Mouse (Mus musculus): ENCODE data around the gene Nptx1. TPM values are rescaled to one million over a fixed set of nuclear protein-coding genes. Genes with fewer than 3 reads are reported as not detected.
A peak's percentile ranks its signal among the peaks of the same experiment; 100 is the strongest.

Gene Nptx1
- polyA plus RNA-seq, 1 experiment from 2014 or later, result 0.74 TPM

DNA sequence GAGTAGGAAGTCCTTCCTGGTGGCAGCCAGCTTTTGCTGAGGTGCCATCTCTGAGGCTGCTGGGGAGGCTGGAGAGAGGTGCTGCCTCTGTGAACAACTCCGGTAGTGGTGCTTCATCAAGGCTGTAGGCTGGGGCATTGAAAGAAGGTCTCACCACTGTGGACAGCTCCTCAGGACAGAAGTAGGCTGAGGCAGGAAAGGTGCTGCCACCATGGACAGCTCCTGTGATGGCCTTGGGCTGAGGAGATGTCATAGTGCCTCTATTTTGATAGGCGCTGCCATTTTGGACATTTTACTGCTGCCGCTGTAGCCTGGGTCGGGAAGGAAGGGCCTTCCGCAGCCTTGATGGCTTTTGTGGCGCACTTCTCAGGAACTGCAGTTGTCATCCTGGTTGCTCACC, 54.7 kb downstream of the Nptx1 start:
- WGBS, result 92% methylated on average over 6 of the region's 6 CpGs
- Histone ChIP-seq H3K9ac (ENCODE audit: low read length) (no peak overlapping the region), H3K9me3 (replicated peaks; ENCODE audit: control insufficient read depth, low read length) (no peaks in the 10 kb centered on the region), H3K36me3 (ENCODE audit: control insufficient read depth, insufficient read depth) (no peaks in the 10 kb centered on the region; the same call in 1 of the 2 replicates), H3K4me1 (ENCODE audit: control insufficient read depth, insufficient read depth, low read length) (peaks cover 12% of the 10 kb centered on the region), H3K4me2 (ENCODE audit: low read depth, low read length) (no peak overlapping the region), H3K4me3 (ENCODE audit: low read length) (no peak overlapping the region), H3K27ac (ENCODE audit: low read length) (no peak overlapping the region), H3K27me3 (ENCODE audit: control insufficient read depth, insufficient read depth, low read length) (no peaks in the 10 kb centered on the region)
- ATAC-seq (replicated peaks; ENCODE audit: extremely low read depth, insufficient read depth, low FRiP score), result no peak

GRCm38 (mm10) chr11:119491690-119492087, 55.9 kb downstream of the Nptx1 start:
- WGBS, result 5% methylated on average over 27 of the region's 27 CpGs
- Histone ChIP-seq H3K36me3 (ENCODE audit: control insufficient read depth, insufficient read depth) (peaks cover 3% of the 10 kb centered on the region), H3K4me1 (ENCODE audit: control insufficient read depth, insufficient read depth, low read length) (peaks cover 12% of the 10 kb centered on the region), H3K4me2 (ENCODE audit: low read depth, low read length) (peak overlapping the region; percentile 92), H3K27me3 (ENCODE audit: control insufficient read depth, insufficient read depth, low read length) (no peaks in the 10 kb centered on the region), H3K9ac (ENCODE audit: low read length) (peak overlapping the region; percentile 81), H3K27ac (ENCODE audit: low read length) (peak overlapping the region; percentile 90), H3K4me3 (ENCODE audit: low read length) (peak overlapping the region; percentile 71), H3K9me3 (replicated peaks; ENCODE audit: control insufficient read depth, low read length) (no peaks in the 10 kb centered on the region)
- no peak for ATAC-seq (replicated peaks; ENCODE audit: extremely low read depth, insufficient read depth, low FRiP score)

DNA sequence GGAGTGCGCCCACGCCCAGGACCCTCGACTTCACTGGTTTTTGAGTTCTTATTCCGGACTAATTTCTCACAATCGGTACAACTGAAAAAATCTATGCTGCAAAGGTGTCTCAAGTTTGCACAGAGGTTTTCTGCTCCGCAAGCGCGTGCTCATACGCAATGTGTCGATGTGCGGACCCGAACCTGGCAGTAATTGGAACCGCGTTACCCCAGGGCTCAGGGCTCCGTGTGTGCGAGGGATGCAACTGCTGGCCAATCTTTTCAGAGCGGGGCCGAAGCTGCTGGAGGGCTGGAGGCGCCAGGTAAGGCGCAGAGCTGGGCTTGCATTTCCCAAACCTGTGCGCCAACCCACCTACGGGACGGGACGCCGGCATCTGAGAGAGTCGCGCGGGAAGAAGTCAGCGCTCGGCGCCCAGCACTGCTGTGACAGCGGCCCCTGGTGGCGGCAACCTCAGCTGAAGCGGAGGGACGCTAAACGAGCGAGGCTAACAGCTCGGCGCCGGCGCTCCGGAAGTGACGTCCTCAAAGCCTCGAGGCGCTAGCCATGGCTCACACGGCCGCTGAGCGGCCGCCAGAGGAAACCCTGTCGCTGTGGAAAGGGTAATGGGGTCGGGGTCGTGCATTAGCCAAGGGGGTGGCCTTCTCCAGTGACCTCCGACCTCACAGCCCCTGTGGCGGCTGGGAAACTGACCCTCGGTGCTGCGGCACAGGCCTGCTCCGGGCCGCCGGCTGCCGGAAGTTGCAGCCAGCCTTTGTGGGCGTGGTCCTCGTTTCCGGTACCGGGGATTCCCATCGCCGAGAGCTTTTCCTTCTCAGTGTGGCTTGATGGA, 56.5 kb downstream of the Nptx1 start, which contains the start of gene Endov:
Endov (plus strand) TSS at position 487 of the 829 bp plus-strand sequence.
- Histone ChIP-seq H3K27ac (ENCODE audit: low read length) (peak within 1 kb of the TSS; percentile 90), H3K4me2 (ENCODE audit: low read depth, low read length) (peak within 1 kb of the TSS; percentile 95), H3K4me3 (ENCODE audit: low read length) (peak within 1 kb of the TSS; percentile 71), H3K36me3 (ENCODE audit: control insufficient read depth, insufficient read depth) (peaks cover 8% of the 10 kb centered on the region), H3K9ac (ENCODE audit: low read length) (peak within 1 kb of the TSS; percentile 81), H3K9me3 (replicated peaks; ENCODE audit: control insufficient read depth, low read length) (no peaks in the 10 kb centered on the region), H3K27me3 (ENCODE audit: control insufficient read depth, insufficient read depth, low read length) (no peaks in the 10 kb centered on the region), H3K4me1 (ENCODE audit: control insufficient read depth, insufficient read depth, low read length) (peaks cover 12% of the 10 kb centered on the region)
- WGBS, result under 1% methylated on average over 66 of the region's 66 CpGs
- ATAC-seq (replicated peaks; ENCODE audit: extremely low read depth, insufficient read depth, low FRiP score), result peak; percentile 95

Other genes with a start within 250 kb of the Nptx1 start
- gene Eif4a3, start 247.7 kb downstream of the Nptx1 start, polyA plus RNA-seq (2015; fragmentation: Nextera tagmentation; extraction: Ambion mirVana), result 248 and 252 TPM in 2 replicates
- 0.20 and 0.35 TPM in 2 replicates for gene Card14, start 240.0 kb downstream of the Nptx1 start, polyA plus RNA-seq (2015; fragmentation: Nextera tagmentation; extraction: Ambion mirVana)
- gene Sgsh, start 192.2 kb downstream of the Nptx1 start, polyA plus RNA-seq (2015; fragmentation: Nextera tagmentation; extraction: Ambion mirVana), result 4.7 and 6.1 TPM in 2 replicates
- gene Slc26a11, start 192.2 kb downstream of the Nptx1 start, polyA plus RNA-seq (2015; fragmentation: Nextera tagmentation; extraction: Ambion mirVana), result 10.2 TPM in 2 replicates
- 6.7 and 7.6 TPM in 2 replicates for gene Rnf213, start 154.7 kb downstream of the Nptx1 start, polyA plus RNA-seq (2015; fragmentation: Nextera tagmentation; extraction: Ambion mirVana)
- 9.6 and 11.1 TPM in 2 replicates for gene Endov, start 56.4 kb downstream of the Nptx1 start, polyA plus RNA-seq (2015; fragmentation: Nextera tagmentation; extraction: Ambion mirVana)
- 7.0 and 7.7 TPM in 2 replicates for gene Rptor, start 55.2 kb upstream of the Nptx1 start, polyA plus RNA-seq (2015; fragmentation: Nextera tagmentation; extraction: Ambion mirVana)

All from heart, embryonic 16.5 days (tissue).